Mouse (Mus musculus) bone marrow, adult 2 months (tissue): ENCODE measurements around the gene Bloc1s2.

ENCODE experiments used
- CTCF ChIP-seq: fragments of 200-500 bp; IDR thresholded peaks from 2 replicates; pipeline ENCODE4 v1.5.1; 2011; ENCODE audit warnings: low read length, control low read depth; ENCODE audit not compliant: control insufficient read depth, insufficient read depth
- POLR2A ChIP-seq: fragments of 200-500 bp; IDR thresholded peaks from 2 replicates; pipeline ENCODE4 v1.6.1; 2011; ENCODE audit warnings: low read depth, mild to moderate bottlenecking, control low read depth, low read length, borderline replicate concordance; ENCODE audit not compliant: control insufficient read depth

DNA sequence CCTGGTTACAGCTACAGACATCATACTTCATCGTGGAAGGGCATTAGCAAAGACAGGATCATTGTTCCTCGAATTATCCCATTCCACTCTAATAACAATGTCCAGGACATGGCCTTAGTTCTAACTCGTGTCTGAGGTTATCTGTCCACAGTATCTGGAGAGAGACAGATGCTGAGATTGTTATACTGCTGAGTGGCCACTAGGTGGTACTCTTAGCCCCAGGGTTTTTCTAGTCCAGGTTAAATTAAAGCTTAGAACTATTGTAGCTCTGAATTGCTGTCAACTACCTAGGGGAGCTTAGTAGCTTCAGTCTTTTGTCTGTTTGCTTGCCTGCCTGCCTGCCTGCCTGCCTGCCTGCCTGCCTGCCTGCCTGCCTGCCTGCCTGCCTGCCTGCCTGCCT lies 15.3 kb upstream of the Bloc1s2 start:
- no peak for TF ChIP-seq CTCF
- TF ChIP-seq POLR2A, result no peak
